Mouse (Mus musculus) hindbrain, postnatal 0 days (tissue): Measurements from ENCODE around the gene Scarb1. TPM values are rescaled to one million over a fixed set of nuclear protein-coding genes. Genes with fewer than 3 reads are reported as not detected.

Experiments used
- ATAC-seq: fragments of 200-750 bp; cut with Nextera tagmentation; 2 replicates; pipeline ENCODE4 v1.8.0; 2017; ENCODE audit warnings: mild to moderate bottlenecking, moderate TSS enrichment, moderate library complexity
- DNase-seq: peaks from one replicate; pipeline ENCODE4 v3.0.0-alpha.2; 2015; ENCODE audit warnings: low spot score
- H3K27ac ChIP-seq: fragments of 300-500 bp; sonication (generic); 2 replicates; pipeline ENCODE4 v1.5.1; 2014; ENCODE audit warnings: mild to moderate bottlenecking
- H3K27me3 ChIP-seq: fragments of 300-500 bp; sonication (generic); 2 replicates; pipeline ENCODE4 v1.6.1; 2014; ENCODE audit warnings: low read length, mixed read lengths; ENCODE audit not compliant: insufficient read depth
- H3K36me3 ChIP-seq: fragments of 300-500 bp; sonication (generic); 2 replicates; pipeline ENCODE4 v1.6.1; 2014; ENCODE audit warnings: low read length, mixed read lengths; ENCODE audit not compliant: insufficient read depth
- H3K4me1 ChIP-seq: fragments of 300-500 bp; sonication (generic); 2 replicates; pipeline ENCODE4 v1.6.1; 2014; ENCODE audit warnings: antibody characterized with exemption, low read length, mixed read lengths; ENCODE audit not compliant: insufficient read depth
- H3K4me2 ChIP-seq: fragments of 300-500 bp; sonication (generic); 2 replicates; pipeline ENCODE4 v1.6.1; 2014; ENCODE audit warnings: low read depth, mild to moderate bottlenecking, low read length, moderate library complexity, mixed read lengths
- H3K4me3 ChIP-seq: fragments of 300-500 bp; sonication (generic); 2 replicates; pipeline ENCODE4 v1.5.1; 2014; ENCODE audit warnings: low read length
- H3K9ac ChIP-seq: fragments of 300-500 bp; sonication (generic); replicated peaks from 2 replicates; pipeline ENCODE4 v1.6.1; 2014; ENCODE audit warnings: mild to moderate bottlenecking, low read length, moderate library complexity, mixed read lengths
- H3K9me3 ChIP-seq: fragments of 300-500 bp; sonication (generic); 2 replicates; pipeline ENCODE4 v1.6.1; 2016; ENCODE audit warnings: low read length, mixed read lengths
- CTCF ChIP-seq: IDR thresholded peaks from 2 replicates; pipeline ENCODE4 v1.5.1; 2016; ENCODE audit warnings: antibody characterized with exemption, control low read depth, low read depth
- whole genome bisulfite sequencing: fragments of 180-500 bp; shearing (Covaris S2); extraction: QIAGEN DNeasy Blood & Tissue Kit; methylation state at CpG from one replicate; pipeline ENCODE4 v1.1.7; 2014; 5-methylcytosine and 5-hydroxymethylcytosine counted together
- polyA plus RNA-seq: library from polyadenylated mRNA; unstranded; fragments of >200 nt; fragmentation: Nextera tagmentation; extraction: Ambion mirVana; gene quantifications from 2 replicates; pipeline ENCODE4 v1.2.1, GENCODE M21; 2015
- total RNA-seq: library from RNA; depleted of rRNA; stranded (reverse); fragments of >200 nt; gene quantifications from 2 replicates; pipeline ENCODE4 v1.2.3, GENCODE M21; 2014

Gene Scarb1
- total and polyA plus RNA-seq, 2 experiments from 2014 or later = 56.1 to 70.3 TPM

DNA sequence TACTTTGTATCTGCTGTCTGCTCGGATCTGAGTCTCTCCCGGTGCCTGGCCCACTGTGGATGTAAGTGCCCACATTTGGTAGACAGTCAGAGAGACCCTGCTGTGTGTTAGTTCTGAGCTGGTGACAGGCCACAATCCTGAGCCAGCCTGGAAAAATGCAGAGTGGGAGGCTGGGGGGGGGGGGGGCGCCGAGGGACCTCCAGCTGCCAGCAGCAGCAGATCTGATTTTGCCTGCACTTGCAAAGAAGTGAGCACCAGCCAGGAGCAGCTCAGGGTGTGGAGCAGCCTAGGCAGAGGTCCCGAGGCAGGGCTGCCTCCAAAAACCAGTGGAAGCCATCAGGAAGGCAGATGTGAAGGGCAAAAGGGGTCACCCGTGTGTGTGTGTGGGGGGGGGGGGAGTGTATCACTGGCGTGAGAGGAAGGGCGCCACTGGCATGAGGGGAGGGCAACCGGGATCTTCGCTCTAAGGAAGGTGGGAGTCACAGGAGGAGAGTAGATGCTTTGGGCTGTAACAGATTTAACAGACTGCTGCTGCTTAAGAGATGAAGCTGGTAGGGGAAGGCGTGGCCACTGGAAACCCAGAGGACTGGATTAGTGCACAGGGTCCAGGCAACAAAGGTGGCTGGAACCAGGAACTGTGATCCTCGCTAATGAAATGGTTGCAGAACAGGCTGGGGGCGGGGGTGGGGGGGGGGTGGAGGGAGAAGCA is 95.9 kb downstream of the Scarb1 start:
- ATAC-seq (peak; percentile 51), DNase-seq (peak; percentile 66)
- TF ChIP-seq CTCF = no peak
- peak overlapping the region; percentile 49 for H3K4me2 ChIP-seq
- H3K36me3 ChIP-seq = no peaks in the 10 kb centered on the region
- H3K27me3 ChIP-seq = no peaks in the 10 kb centered on the region
- H3K4me1 ChIP-seq = peaks cover 12% of the 10 kb centered on the region
- H3K9ac ChIP-seq = 0 out of 2 replicates have a peak overlapping the region, but pooled peaks have one; percentile 15
- H3K27ac ChIP-seq = peak overlapping the region; percentile 85
- WGBS = 12% methylated on average over 13 of the region's 13 CpGs
- H3K4me3 ChIP-seq = no peak overlapping the region
- no peaks in the 10 kb centered on the region for H3K9me3 ChIP-seq

DNA sequence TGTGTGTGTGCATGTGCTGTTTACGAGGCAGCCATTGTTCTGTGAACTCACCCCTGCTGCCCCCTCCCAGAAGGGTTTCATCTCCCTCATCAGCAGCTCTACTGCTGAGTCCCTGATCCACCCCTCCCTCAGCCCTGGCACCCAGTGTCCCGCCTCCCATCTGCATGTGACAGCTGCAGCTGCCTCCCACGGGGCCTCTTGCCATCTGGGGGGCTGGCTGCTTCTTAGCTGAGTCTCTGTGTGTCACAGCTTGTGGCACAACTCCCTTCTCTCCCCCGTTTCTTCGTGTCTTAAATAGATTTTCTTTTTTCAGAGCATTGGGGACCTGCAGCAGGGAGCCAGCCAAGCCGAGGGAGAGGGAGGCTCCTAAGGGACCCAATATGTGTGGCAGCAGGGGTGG is 97.0 kb downstream of the Scarb1 start:
- peak; percentile 54 for DNase-seq
- Histone ChIP-seq H3K27me3 (no peaks in the 10 kb centered on the region), H3K9me3 (no peaks in the 10 kb centered on the region), H3K4me2 (no peak overlapping the region), H3K36me3 (no peaks in the 10 kb centered on the region), H3K27ac (peak overlapping the region; percentile 85), H3K4me1 (peaks cover 12% of the 10 kb centered on the region), H3K4me3 (no peak overlapping the region), H3K9ac (no peak overlapping the region)
- 24% methylated on average over 6 of the region's 6 CpGs for WGBS
- no peak for ATAC-seq
- TF ChIP-seq CTCF = no peak

DNA sequence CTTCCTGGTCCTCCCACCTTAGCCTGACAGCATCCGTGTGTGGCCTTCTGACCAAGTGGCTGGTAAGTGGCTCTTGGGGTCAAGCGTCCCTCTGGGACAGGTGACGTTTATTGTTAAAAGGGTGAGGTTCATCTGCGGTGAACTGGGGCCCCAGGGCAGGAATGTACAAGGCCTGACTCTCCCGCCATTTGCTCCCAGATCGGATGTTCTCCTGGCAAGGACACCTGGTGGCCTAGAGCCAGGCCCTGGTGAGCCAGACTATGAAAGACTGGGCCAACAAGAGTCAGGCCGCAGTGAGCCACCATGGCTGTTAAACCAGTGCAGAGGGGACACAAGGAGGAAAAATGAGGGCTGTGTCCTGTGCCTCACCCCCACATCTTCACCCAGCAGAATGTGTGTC is 98.8 kb downstream of the Scarb1 start:
- Histone ChIP-seq H3K4me2 (no peak overlapping the region), H3K4me3 (no peak overlapping the region), H3K27ac (no peak overlapping the region), H3K9me3 (no peaks in the 10 kb centered on the region), H3K9ac (no peak overlapping the region), H3K4me1 (peaks cover 12% of the 10 kb centered on the region), H3K36me3 (no peaks in the 10 kb centered on the region), H3K27me3 (no peaks in the 10 kb centered on the region)
- 42% methylated on average over 7 of the region's 7 CpGs for WGBS
- no peak for TF ChIP-seq CTCF
- ATAC-seq (no peak), DNase-seq (no peak)

DNA sequence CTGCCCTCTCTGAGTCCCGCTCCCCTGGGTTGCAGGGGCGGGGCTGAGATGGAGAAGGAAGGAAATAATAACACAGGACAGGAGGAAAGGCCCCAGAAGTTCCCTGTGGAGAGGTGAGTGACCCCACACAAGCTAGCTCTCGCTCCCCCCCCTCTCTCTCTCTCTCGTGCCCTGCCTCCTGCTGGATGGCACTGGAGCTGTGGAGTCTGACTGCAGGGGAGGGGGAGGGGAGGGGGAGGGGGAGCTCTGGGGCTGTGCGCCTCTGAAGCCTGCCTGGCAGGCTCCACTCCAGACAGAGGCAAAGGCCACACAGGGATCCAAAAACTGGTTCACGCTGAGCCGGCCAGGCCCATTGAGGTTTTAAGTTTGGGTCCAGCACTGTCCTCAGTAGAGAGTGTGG is 99.3 kb downstream of the Scarb1 start:
- no peak overlapping the region for H3K4me3 ChIP-seq
- peaks cover 12% of the 10 kb centered on the region for H3K4me1 ChIP-seq
- H3K4me2 ChIP-seq = no peak overlapping the region
- H3K9ac ChIP-seq = no peak overlapping the region
- DNase-seq (peak; percentile 21), ATAC-seq (no peak)
- TF ChIP-seq CTCF = no peak
- no peak overlapping the region for H3K27ac ChIP-seq
- no peaks in the 10 kb centered on the region for H3K36me3 ChIP-seq
- WGBS = 24% methylated on average over 6 of the region's 7 CpGs
- H3K9me3 ChIP-seq = no peaks in the 10 kb centered on the region
- H3K27me3 ChIP-seq = no peaks in the 10 kb centered on the region

DNA sequence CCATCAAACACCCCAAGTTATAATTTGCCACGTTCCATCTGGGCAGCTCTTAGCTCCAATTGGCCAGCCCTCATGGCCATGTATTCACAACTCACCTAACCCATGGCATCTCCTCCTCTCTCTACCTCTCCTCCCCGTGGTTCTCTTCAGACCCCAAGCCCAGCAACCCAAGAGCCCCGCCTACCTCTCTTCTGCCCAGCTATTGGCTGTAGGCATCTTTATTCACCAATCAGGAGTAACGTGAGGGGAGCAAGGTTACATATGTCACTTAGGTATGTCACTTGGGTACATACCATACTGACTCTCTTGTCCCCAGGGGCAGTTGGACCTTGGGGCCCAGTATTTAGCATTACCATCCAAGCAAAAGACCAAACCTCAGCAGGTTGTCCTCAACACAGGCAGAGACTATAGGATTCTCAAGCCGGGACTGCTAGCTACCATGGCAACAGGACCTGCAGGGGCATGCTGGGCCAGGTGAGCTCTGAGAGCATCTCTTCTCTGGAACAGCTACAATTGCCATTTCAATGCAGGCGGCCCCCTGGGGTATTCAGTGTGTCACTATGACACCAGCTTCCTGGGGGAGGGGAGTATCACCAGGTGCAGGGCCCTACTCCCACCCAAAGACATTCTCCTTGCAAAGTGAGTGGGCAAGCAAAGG is 100.6 kb downstream of the Scarb1 start:
- no peak overlapping the region for H3K4me3 ChIP-seq
- H3K36me3 ChIP-seq = no peaks in the 10 kb centered on the region
- TF ChIP-seq CTCF = no peak
- H3K27me3 ChIP-seq = no peaks in the 10 kb centered on the region
- no peak overlapping the region for H3K4me2 ChIP-seq
- peak; percentile 24; the same call in 1 of the 2 replicates for ATAC-seq
- peak; percentile 53 for DNase-seq
- no peaks in the 10 kb centered on the region for H3K9me3 ChIP-seq
- H3K4me1 ChIP-seq = peaks cover 9% of the 10 kb centered on the region
- WGBS = 25% methylated on average over 6 of the region's 6 CpGs
- no peak overlapping the region; the same call in 1 of the 2 replicates for H3K27ac ChIP-seq
- H3K9ac ChIP-seq = no peak overlapping the region

DNA sequence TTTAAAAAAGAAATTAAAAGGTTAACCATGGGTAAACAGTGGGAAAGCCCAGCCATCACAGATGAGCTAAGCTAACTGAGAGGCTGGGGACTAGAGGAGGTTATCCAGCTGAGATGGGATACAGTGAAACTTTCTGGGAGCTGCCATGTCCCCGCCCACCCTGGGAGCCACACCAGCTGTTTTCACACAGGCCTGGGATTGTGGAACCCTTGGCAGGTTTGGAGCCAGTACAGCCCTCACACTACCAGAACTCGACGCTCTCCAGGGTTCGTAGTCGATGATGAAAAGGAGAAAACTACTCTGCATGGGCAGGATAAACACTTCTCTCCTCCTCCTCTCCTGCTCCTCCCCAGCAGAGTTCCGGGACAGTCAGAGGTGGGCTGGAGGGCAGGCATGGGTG is 105.0 kb downstream of the Scarb1 start:
- DNase-seq (no peak), ATAC-seq (no peak)
- H3K9ac ChIP-seq = no peak overlapping the region

DNA sequence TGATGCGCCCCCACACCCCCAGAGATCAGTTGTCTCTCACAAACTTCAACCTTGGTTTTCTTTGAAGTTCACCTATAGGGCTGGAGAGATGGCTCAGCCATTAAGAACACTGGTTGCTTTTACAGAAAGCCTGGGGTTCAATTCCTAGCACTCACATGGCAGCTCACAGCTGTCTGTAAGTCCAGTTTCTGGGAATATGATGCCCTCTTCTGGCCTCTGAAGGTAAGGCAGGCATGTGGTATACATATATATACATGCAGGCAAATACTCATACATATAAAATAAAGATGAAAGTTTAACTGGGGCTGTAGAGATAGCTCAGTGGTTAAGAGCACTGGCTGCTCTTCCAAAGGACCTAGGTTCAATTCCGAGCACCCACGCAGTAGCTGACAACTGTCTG is 105.5 kb downstream of the Scarb1 start:
- no peak overlapping the region for H3K4me3 ChIP-seq
- no peaks in the 10 kb centered on the region for H3K36me3 ChIP-seq
- no peak overlapping the region for H3K27ac ChIP-seq
- no peaks in the 10 kb centered on the region for H3K9me3 ChIP-seq
- no peaks in the 10 kb centered on the region for H3K4me1 ChIP-seq
- ATAC-seq (no peak), DNase-seq (no peak)
- no peaks in the 10 kb centered on the region for H3K27me3 ChIP-seq
- H3K4me2 ChIP-seq = no peak overlapping the region
- peak; percentile 36; the same call in 1 of the 2 replicates for TF ChIP-seq CTCF
- no peak overlapping the region for H3K9ac ChIP-seq
- 97% methylated on average over 3 of the region's 3 CpGs for WGBS

More for the DNA sequence above, 105.0 kb downstream of the Scarb1 start:
- H3K27me3 ChIP-seq = no peaks in the 10 kb centered on the region
- 63% methylated on average over 6 of the region's 6 CpGs for WGBS
- H3K9me3 ChIP-seq = no peaks in the 10 kb centered on the region
- no peaks in the 10 kb centered on the region for H3K36me3 ChIP-seq
- no peak overlapping the region for H3K4me3 ChIP-seq
- no peaks in the 10 kb centered on the region for H3K4me1 ChIP-seq
- TF ChIP-seq CTCF = no peak
- no peak overlapping the region for H3K27ac ChIP-seq
- no peak overlapping the region for H3K4me2 ChIP-seq
